Mouse (Mus musculus) limb, embryonic 11.5 days (tissue): Measurements from ENCODE around the gene Zfp37. TPM values are rescaled to one million over a fixed set of nuclear protein-coding genes. Genes with fewer than 3 reads are reported as not detected.
"Not testable (repeated sequence)": the region's sequence is repeated elsewhere in the genome, so short reads cannot be mapped to it uniquely, and the experiment has no call there.

Experiments
- ATAC-seq: fragments of 200-750 bp; cut with Nextera tagmentation; 2 replicates; pipeline ENCODE4 v1.8.0; 2017; ENCODE audit warnings: low read depth; ENCODE audit not compliant: insufficient number of reproducible peaks, low FRiP score, low TSS enrichment
- DNase-seq: peaks from one replicate; pipeline ENCODE4 v3.0.0-alpha.2; 2015; ENCODE audit warnings: low spot score
- H3K27ac ChIP-seq: fragments of 300-500 bp; sonication (generic); replicated peaks from 2 replicates; pipeline ENCODE4 v1.5.1; 2014; ENCODE audit warnings: low read depth, mild to moderate bottlenecking, low read length
- H3K27me3 ChIP-seq: fragments of 300-500 bp; sonication (generic); 2 replicates; pipeline ENCODE4 v1.6.1; 2014; ENCODE audit warnings: mild to moderate bottlenecking, low read length, mixed read lengths; ENCODE audit not compliant: control insufficient read depth, insufficient read depth
- H3K36me3 ChIP-seq: fragments of 300-500 bp; sonication (generic); 2 replicates; pipeline ENCODE4 v1.6.1; 2014; ENCODE audit warnings: mild to moderate bottlenecking, low read length, moderate library complexity, mixed read lengths; ENCODE audit not compliant: control insufficient read depth, insufficient read depth
- H3K4me1 ChIP-seq: fragments of 300-500 bp; sonication (generic); 2 replicates; pipeline ENCODE4 v1.6.1; 2014; ENCODE audit warnings: low read length, mixed read lengths; ENCODE audit not compliant: control insufficient read depth, insufficient read depth
- H3K4me2 ChIP-seq: fragments of 300-500 bp; sonication (generic); 2 replicates; pipeline ENCODE4 v1.6.1; 2014; ENCODE audit warnings: low read depth, mild to moderate bottlenecking, moderate library complexity; ENCODE audit not compliant: severe bottlenecking
- H3K4me3 ChIP-seq: fragments of 300-500 bp; sonication (generic); 2 replicates; pipeline ENCODE4 v1.5.1; 2014; ENCODE audit warnings: low read depth, low read length
- H3K9ac ChIP-seq: fragments of 300-500 bp; sonication (generic); 2 replicates; pipeline ENCODE4 v1.6.1; 2014; ENCODE audit warnings: mild to moderate bottlenecking, low read length
- H3K9me3 ChIP-seq: fragments of 300-500 bp; sonication (generic); 2 replicates; pipeline ENCODE4 v1.6.1; 2016; ENCODE audit warnings: low read length; ENCODE audit not compliant: control insufficient read depth
- WGBS: fragments of 180-500 bp; shearing (Covaris S2); extraction: QIAGEN DNeasy Blood & Tissue Kit; methylation state at CpG from one replicate; pipeline ENCODE4 v1.1.7; 2014; 5-methylcytosine and 5-hydroxymethylcytosine counted together
- polyA plus RNA-seq: library from polyadenylated mRNA; unstranded; fragments of >200 nt; fragmentation: Nextera tagmentation; extraction: Ambion mirVana; gene quantifications from 2 replicates; pipeline ENCODE4 v1.2.1, GENCODE M21; 2014

Zfp37 gene
- polyA plus RNA-seq, 1 experiment from 2014 or later, result 24.1 TPM

GRCm38 (mm10) chr4:62199923-62200529, 30.8 kb downstream of the Zfp37 start:
- ATAC-seq, result no peak
- no peaks in the 10 kb centered on the region for H3K27me3 ChIP-seq
- no peak overlapping the region for H3K4me2 ChIP-seq
- no peaks in the 10 kb centered on the region for H3K4me1 ChIP-seq
- no peaks in the 10 kb centered on the region for H3K9me3 ChIP-seq
- WGBS, result 79% methylated on average over 7 of the region's 7 CpGs
- DNase-seq, result no peak
- peaks cover 23% of the 10 kb centered on the region for H3K36me3 ChIP-seq
- H3K27ac ChIP-seq, result no peak overlapping the region
- H3K4me3 ChIP-seq, result no peak overlapping the region
- H3K9ac ChIP-seq, result no peak overlapping the region

GRCm38 (mm10) chr4:62188778-62189177, 42.1 kb downstream of the Zfp37 start:
- DNase-seq, result no peak
- no peak overlapping the region for H3K27ac ChIP-seq
- no peaks in the 10 kb centered on the region for H3K4me1 ChIP-seq
- H3K4me2 ChIP-seq, result no peak overlapping the region
- no peak overlapping the region for H3K9ac ChIP-seq
- peaks cover 30% of the 10 kb centered on the region for H3K9me3 ChIP-seq
- H3K4me3 ChIP-seq, result no peak overlapping the region
- H3K36me3 ChIP-seq, result peaks cover 38% of the 10 kb centered on the region
- H3K27me3 ChIP-seq, result no peaks in the 10 kb centered on the region
- ATAC-seq, result no peak

- H3K27ac ChIP-seq, result no peak overlapping the region
- WGBS, result 41% methylated on average over 5 of the region's 5 CpGs
- DNase-seq (peak; percentile 33), ATAC-seq (no peak)
- H3K4me1 ChIP-seq, result no peaks in the 10 kb centered on the region
- H3K4me2 ChIP-seq, result no peak overlapping the region
- H3K9me3 ChIP-seq, result no peaks in the 10 kb centered on the region
- H3K4me3 ChIP-seq, result no peak overlapping the region
- H3K27me3 ChIP-seq, result no peaks in the 10 kb centered on the region
- H3K36me3 ChIP-seq, result no peaks in the 10 kb centered on the region
- H3K9ac ChIP-seq, result no peak overlapping the region
Observed at GRCm38 (mm10) chr4:62177282-62177681, 53.6 kb downstream of the Zfp37 start.

GRCm38 (mm10) chr4:62174471-62174870, 56.4 kb downstream of the Zfp37 start:
- no peak overlapping the region for H3K4me2 ChIP-seq

GRCm38 (mm10) chr4:62167636-62168035, 63.2 kb downstream of the Zfp37 start:
- not testable (repeated sequence) for H3K4me3 ChIP-seq, H3K27ac ChIP-seq, H3K9ac ChIP-seq, H3K9me3 ChIP-seq, H3K4me2 ChIP-seq, ATAC-seq, H3K4me1 ChIP-seq, DNase-seq, H3K36me3 ChIP-seq, H3K27me3 ChIP-seq
- WGBS, result 94% methylated on average over 13 of the region's 13 CpGs

More at GRCm38 (mm10) chr4:62174471-62174870, 56.4 kb downstream of the Zfp37 start:
- WGBS, result 87% methylated on average over 4 of the region's 4 CpGs
- Histone ChIP-seq H3K9ac (no peak overlapping the region), H3K4me1 (no peaks in the 10 kb centered on the region), H3K36me3 (no peaks in the 10 kb centered on the region), H3K27ac (no peak overlapping the region), H3K4me3 (no peak overlapping the region), H3K9me3 (no peaks in the 10 kb centered on the region), H3K27me3 (no peaks in the 10 kb centered on the region)
- DNase-seq, result no peak
- no peak for ATAC-seq

GRCm38 (mm10) chr4:62158401-62158800, 72.4 kb downstream of the Zfp37 start:
- no peak for ATAC-seq
- H3K9ac ChIP-seq, result no peak overlapping the region
- no peaks in the 10 kb centered on the region for H3K4me1 ChIP-seq
- no peaks in the 10 kb centered on the region for H3K36me3 ChIP-seq
- no peak overlapping the region for H3K27ac ChIP-seq
- WGBS, result 76% methylated on average over 1 of the region's 1 CpGs
- H3K9me3 ChIP-seq, result no peaks in the 10 kb centered on the region
- H3K27me3 ChIP-seq, result no peaks in the 10 kb centered on the region
- no peak for DNase-seq
- no peak overlapping the region for H3K4me3 ChIP-seq
- H3K4me2 ChIP-seq, result no peak overlapping the region

GRCm38 (mm10) chr4:62150811-62151210, 80.0 kb downstream of the Zfp37 start, which contains the start of gene Mup21:
Mup21 (minus strand) TSS chr4:62150863.
- no peak within 1 kb of the TSS for H3K4me2 ChIP-seq
- no peaks in the 10 kb centered on the region for H3K9me3 ChIP-seq
- no peak within 1 kb of the TSS for H3K27ac ChIP-seq
- H3K4me1 ChIP-seq, result no peaks in the 10 kb centered on the region
- 84% methylated on average over 2 of the region's 2 CpGs for WGBS
- no peak within 1 kb of the TSS for H3K9ac ChIP-seq
- no peaks in the 10 kb centered on the region for H3K36me3 ChIP-seq
- H3K4me3 ChIP-seq, result no peak within 1 kb of the TSS
- H3K27me3 ChIP-seq, result no peaks in the 10 kb centered on the region
- DNase-seq, result no peak
- ATAC-seq, result no peak
